ENCODE assay signal across 8 mouse cellular contexts in genomic region chr10:127668093-127669050, GRCm38 (mm10). TPM values are rescaled to one million over a fixed set of nuclear protein-coding genes. Genes with fewer than 3 reads are reported as not detected.
DNase-seq lines count a peak whose midpoint lies in the region; ATAC-seq and TF ChIP-seq lines count a peak whose summit lies in the region.

Gene Nab2, minus strand, starts transcription at chr10:127668568.

- no peaks in the 10 kb centered on the region for H3K27me3 ChIP-seq in ES-Bruce4 (ENCODE audit: control insufficient read depth, insufficient read depth, low read length, poor library complexity, severe bottlenecking)
- H3K27me3 ChIP-seq in forebrain, embryonic 16.5 days (replicated peaks; ENCODE audit: control insufficient read depth, insufficient read depth, low read length): peaks cover 29% of the 10 kb centered on the region

- peak; percentile 43; the same call in 1 of the 2 replicates for ATAC-seq in forebrain, embryonic 16.5 days

- TF ChIP-seq POLR2A in ES-Bruce4 (IDR thresholded peaks at IDR 0.05; ENCODE audit: insufficient read depth, low read length): no peak

- no peaks in the 10 kb centered on the region for H3K9me3 ChIP-seq in ES-Bruce4 (replicated peaks; ENCODE audit: control insufficient read depth, insufficient read depth, low read length, poor library complexity, severe bottlenecking)
- H3K9me3 ChIP-seq in forebrain, embryonic 16.5 days (ENCODE audit: control insufficient read depth, low read length): no peaks in the 10 kb centered on the region

- TF ChIP-seq CTCF in ES-Bruce4 (IDR thresholded peaks at IDR 0.05; ENCODE audit: low read depth, low read length): peak; percentile 5

- DNase-seq in brain, adult 2 months (ENCODE audit: low read depth, low spot score): peak; percentile 90
- DNase-seq in heart, postnatal 4 days: peak; percentile 88
- DNase-seq in layer of hippocampus, adult 9-11 months: peak; percentile 86
- peak; percentile 94 for DNase-seq in lung, postnatal 10 days
- peak; percentile 66 for DNase-seq in ovary, postnatal 14 days (ENCODE audit: low spot score)
- DNase-seq in thymus, postnatal 36 days: peak; percentile 83 to 88

- H3K4me3 ChIP-seq in ES-Bruce4 (ENCODE audit: low read depth, low read length): peak within 1 kb of the TSS; percentile 72
- peak within 1 kb of the TSS; percentile 56 for H3K4me3 ChIP-seq in forebrain, embryonic 16.5 days (replicated peaks; ENCODE audit: low read length)

- H3K36me3 ChIP-seq in ES-Bruce4 (ENCODE audit: control insufficient read depth, insufficient read depth, low read length, poor library complexity, severe bottlenecking): no peaks in the 10 kb centered on the region
- H3K36me3 ChIP-seq in forebrain, embryonic 16.5 days (ENCODE audit: control insufficient read depth, insufficient read depth): no peaks in the 10 kb centered on the region

- H3K9ac ChIP-seq in ES-Bruce4 (ENCODE audit: low read depth, poor library complexity, severe bottlenecking): peak within 1 kb of the TSS; percentile 87
- H3K9ac ChIP-seq in forebrain, embryonic 16.5 days (replicated peaks; ENCODE audit: low read depth, low read length): peak within 1 kb of the TSS; percentile 62

- H3K4me2 ChIP-seq in forebrain, embryonic 16.5 days (ENCODE audit: low read length): peak within 1 kb of the TSS; percentile 83

- H3K4me1 ChIP-seq in ES-Bruce4 (ENCODE audit: control insufficient read depth, insufficient read depth, low read length): no peaks in the 10 kb centered on the region
- peaks cover 32% of the 10 kb centered on the region for H3K4me1 ChIP-seq in forebrain, embryonic 16.5 days (replicated peaks; ENCODE audit: control insufficient read depth, insufficient read depth, low read length)

- 3% methylated on average over 35 of the region's 40 CpGs for WGBS in forebrain, embryonic 16.5 days

- peak within 1 kb of the TSS; percentile 78 for H3K27ac ChIP-seq in ES-Bruce4 (ENCODE audit: insufficient read depth, low read length)
- peak within 1 kb of the TSS; percentile 79 for H3K27ac ChIP-seq in forebrain, embryonic 16.5 days (ENCODE audit: low read length)

- no peak for TF ChIP-seq EP300 in ES-Bruce4 (IDR thresholded peaks at IDR 0.05; ENCODE audit: insufficient read depth, low read depth, low read length)

RNA-seq across cellular contexts. Expression of gene Nab2, which starts in this region (rescaled TPM):
- polyA plus RNA-seq in ES-Bruce4 (2011; ENCODE audit: insufficient read depth, insufficient read length, low read depth, missing spikeins): 5.5 and 8.1 TPM in 2 replicates
- polyA plus RNA-seq in forebrain, embryonic 16.5 days (2015; fragmentation: Nextera tagmentation; extraction: Ambion mirVana): 3.9 and 4.5 TPM in 2 replicates
- 10 to 100 TPM; 13.5 to 14.9 TPM for total RNA-seq in heart, postnatal 4 days (2021)

Comparison
In these comparisons a context has a peak if more than half of its experiments do, and no peak if none do; other contexts are left out.
1. Peak in every context shown above with its lines: DNase-seq, ATAC-seq, H3K4me3 ChIP-seq and H3K27ac ChIP-seq.